In the genomic region with DNA sequence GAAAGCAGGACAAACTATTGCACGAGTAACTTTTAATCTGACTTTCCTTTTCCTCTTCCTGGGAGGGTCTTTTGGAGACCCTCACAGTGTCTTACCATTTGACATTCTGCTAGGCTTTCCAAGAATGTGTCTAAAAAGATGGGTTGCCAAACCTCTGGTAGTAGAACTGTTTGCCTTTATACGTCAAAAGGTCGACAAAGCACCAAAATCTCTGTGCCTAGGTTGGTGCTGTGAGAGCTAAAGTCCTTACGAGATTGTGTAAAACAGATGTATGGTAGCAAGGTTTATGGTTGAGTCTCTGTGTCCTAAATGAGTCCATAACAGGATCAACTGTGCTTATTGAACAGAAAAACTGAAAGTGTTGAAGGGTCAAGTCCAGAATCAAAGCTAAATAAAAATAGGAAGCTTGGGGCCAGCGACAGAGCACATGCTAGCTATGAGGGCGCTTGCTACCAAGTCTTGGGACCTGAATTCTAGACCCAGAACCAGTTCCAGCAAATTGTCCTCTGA, we compare ENCODE assay signal across 8 mouse cellular contexts. TPM values are rescaled to one million over a fixed set of nuclear protein-coding genes. Genes with fewer than 3 reads are reported as not detected.
DNase-seq lines count a peak whose midpoint lies in the region; ATAC-seq and TF ChIP-seq lines count a peak whose summit lies in the region.

No protein-coding gene starts in this region.

- peaks cover 21% of the 10 kb centered on the region for H3K4me1 ChIP-seq in heart, embryonic 12.5 days (replicated peaks)
- H3K4me1 ChIP-seq in bone marrow macrophage, adult 2 months (ENCODE audit: control insufficient read depth, insufficient read depth, low read length), result peaks cover 31% of the 10 kb centered on the region
- H3K4me1 ChIP-seq in hindbrain, embryonic 12.5 days, result peaks cover 13% of the 10 kb centered on the region
- H3K4me1 ChIP-seq in midbrain, embryonic 13.5 days (replicated peaks), result peaks cover 21% of the 10 kb centered on the region
- H3K4me1 ChIP-seq in kidney, adult 2 months (ENCODE audit: control insufficient read depth, insufficient read depth, low read length), result no peaks in the 10 kb centered on the region; the same call in 1 of the 2 replicates

- DNase-seq in heart, postnatal 10 days, result no peak
- DNase-seq in layer of hippocampus, adult 8-10 months (ENCODE audit: low spot score in 2 of 2), result no peak
- no peak for DNase-seq in left cerebral cortex, postnatal 14 days (ENCODE audit: low spot score in 2 of 2)
- DNase-seq in kidney, adult 2 months, result no peak

- H3K9me3 ChIP-seq in heart, embryonic 12.5 days (replicated peaks), result no peaks in the 10 kb centered on the region
- H3K9me3 ChIP-seq in hindbrain, embryonic 12.5 days (replicated peaks), result no peaks in the 10 kb centered on the region
- no peaks in the 10 kb centered on the region for H3K9me3 ChIP-seq in midbrain, embryonic 13.5 days

- peaks cover 6% of the 10 kb centered on the region; the same call in 1 of the 2 replicates for H3K36me3 ChIP-seq in heart, embryonic 12.5 days
- no peaks in the 10 kb centered on the region for H3K36me3 ChIP-seq in hindbrain, embryonic 12.5 days
- no peaks in the 10 kb centered on the region for H3K36me3 ChIP-seq in midbrain, embryonic 13.5 days
- H3K36me3 ChIP-seq in kidney, adult 2 months (ENCODE audit: control insufficient read depth, insufficient read depth, low read length), result no peaks in the 10 kb centered on the region

- TF ChIP-seq POLR2A in bone marrow macrophage, adult 2 months (IDR thresholded peaks at IDR 0.05; ENCODE audit: borderline replicate concordance, low read depth, low read length), result no peak
- no peak for TF ChIP-seq POLR2A in kidney, adult 2 months (IDR thresholded peaks at IDR 0.05; ENCODE audit: low read depth, low read length)

- peak overlapping the region; percentile 66 for H3K4me3 ChIP-seq in heart, embryonic 12.5 days
- peak overlapping the region; percentile 100 for H3K4me3 ChIP-seq in bone marrow macrophage, adult 2 months (ENCODE audit: insufficient read depth, low read length)
- H3K4me3 ChIP-seq in hindbrain, embryonic 12.5 days, result peak overlapping the region; percentile 82; the same call in 1 of the 2 replicates
- H3K4me3 ChIP-seq in midbrain, embryonic 13.5 days (replicated peaks), result peak overlapping the region; percentile 88
- H3K4me3 ChIP-seq in kidney, adult 2 months (ENCODE audit: insufficient read depth, low read depth, low read length), result no peak overlapping the region; the same call in 1 of the 2 replicates

- peak overlapping the region; percentile 88; the same call in 1 of the 2 replicates for H3K27ac ChIP-seq in heart, embryonic 12.5 days (ENCODE audit: poor library complexity, severe bottlenecking)
- H3K27ac ChIP-seq in bone marrow macrophage, adult 2 months (ENCODE audit: insufficient read depth, low read depth, low read length), result peak overlapping the region; percentile 89
- H3K27ac ChIP-seq in hindbrain, embryonic 12.5 days, result peak overlapping the region; percentile 87
- no peak overlapping the region; the same call in 1 of the 2 replicates for H3K27ac ChIP-seq in midbrain, embryonic 13.5 days
- no peak overlapping the region for H3K27ac ChIP-seq in kidney, adult 2 months (ENCODE audit: insufficient read depth, low read depth, low read length)

- no peak for TF ChIP-seq CTCF in bone marrow macrophage, adult 2 months (IDR thresholded peaks at IDR 0.05; ENCODE audit: low read depth, low read length)
- TF ChIP-seq CTCF in kidney, adult 2 months (conservative IDR thresholded peaks at IDR 0.05; ENCODE audit: insufficient read depth, insufficient read length, low read depth, low read length), result no peak

- intact Hi-C loops in heart, postnatal 10 days (cut with DNase I), result no loop called here
- intact Hi-C loops in left cerebral cortex, postnatal 14 days (cut with DNase I), result no loop called here

- H3K27me3 ChIP-seq in heart, embryonic 12.5 days (replicated peaks), result no peaks in the 10 kb centered on the region
- no peaks in the 10 kb centered on the region for H3K27me3 ChIP-seq in hindbrain, embryonic 12.5 days
- H3K27me3 ChIP-seq in midbrain, embryonic 13.5 days, result no peaks in the 10 kb centered on the region
- no peaks in the 10 kb centered on the region for H3K27me3 ChIP-seq in kidney, adult 2 months (replicated peaks; ENCODE audit: control insufficient read depth, insufficient read depth, low read length)

- WGBS in heart, embryonic 12.5 days, result 65% methylated on average over 6 of the region's 6 CpGs
- 72% methylated on average over 6 of the region's 6 CpGs for WGBS in hindbrain, embryonic 12.5 days
- WGBS in midbrain, embryonic 13.5 days, result 75% methylated on average over 6 of the region's 6 CpGs
- WGBS in kidney, adult 2 months, result 66% methylated on average over 6 of the region's 6 CpGs

- peak overlapping the region; percentile 87; the same call in 1 of the 2 replicates for H3K9ac ChIP-seq in heart, embryonic 12.5 days
- H3K9ac ChIP-seq in hindbrain, embryonic 12.5 days, result no peak overlapping the region; the same call in 1 of the 2 replicates
- peak overlapping the region; percentile 81; the same call in 1 of the 2 replicates for H3K9ac ChIP-seq in midbrain, embryonic 13.5 days (replicated peaks)

- H3K4me2 ChIP-seq in heart, embryonic 12.5 days, result peak overlapping the region; percentile 76
- peak overlapping the region; percentile 83 for H3K4me2 ChIP-seq in hindbrain, embryonic 12.5 days (replicated peaks)
- peak overlapping the region; percentile 95 for H3K4me2 ChIP-seq in midbrain, embryonic 13.5 days (replicated peaks)

- ATAC-seq in heart, embryonic 12.5 days (ENCODE audit: insufficient number of reproducible peaks, low FRiP score), result no peak
- no peak for ATAC-seq in hindbrain, embryonic 12.5 days (ENCODE audit: low FRiP score)
- no peak for ATAC-seq in midbrain, embryonic 13.5 days

RNA-seq across cellular contexts. Expression of a gene that starts 0.8 kb away (rescaled TPM):
- 62.3 and 65.6 TPM in 2 replicates for polyA plus RNA-seq in heart, embryonic 12.5 days (2016; fragmentation: Nextera tagmentation; extraction: Ambion mirVana)
- 10 to 100 TPM; 20.3 to 25.2 TPM for total RNA-seq in heart, postnatal 10 days (2021)
- polyA plus RNA-seq in bone marrow macrophage, adult 2 months (2012; ENCODE audit: insufficient read depth, insufficient read length, missing spikeins), result 34.5 and 34.8 TPM in 2 replicates
- 28.0 and 28.6 TPM in 2 replicates for polyA plus RNA-seq in hindbrain, embryonic 12.5 days (2016; fragmentation: Nextera tagmentation; extraction: Ambion mirVana)
- polyA plus RNA-seq in midbrain, embryonic 13.5 days (2015; fragmentation: Nextera tagmentation; extraction: Ambion mirVana), result 10.7 and 12.1 TPM in 2 replicates
- total RNA-seq in layer of hippocampus, adult 8-10 months (2022), result 10 to 100 TPM; 23.7 to 32.9 (median 29.4) TPM
- 1 to 10 TPM; 4.2 to 4.6 TPM for total RNA-seq in left cerebral cortex, postnatal 14 days (2021)
- polyA plus RNA-seq in kidney, adult 2 months (2012; rRNA removed), result 0.33 and 0.44 TPM in 2 replicates

RNA-seq across cellular contexts. Expression of a gene that starts 21.5 kb away (rescaled TPM):
- polyA plus RNA-seq in heart, embryonic 12.5 days (2016; fragmentation: Nextera tagmentation; extraction: Ambion mirVana), result 2.0 and 2.5 TPM in 2 replicates
- total RNA-seq in heart, postnatal 10 days (2021), result under 1 TPM; 0.35 to 0.43 TPM
- 0.13 TPM in 1 of 2 replicates, not detected in the other for polyA plus RNA-seq in bone marrow macrophage, adult 2 months (2012; ENCODE audit: insufficient read depth, insufficient read length, missing spikeins)
- 5.7 and 7.5 TPM in 2 replicates for polyA plus RNA-seq in hindbrain, embryonic 12.5 days (2016; fragmentation: Nextera tagmentation; extraction: Ambion mirVana)
- polyA plus RNA-seq in midbrain, embryonic 13.5 days (2015; fragmentation: Nextera tagmentation; extraction: Ambion mirVana), result 9.2 and 9.9 TPM in 2 replicates
- 10 to 100 TPM in 1 of 4 experiments, 1 to 10 TPM in 3; 6.0 to 10.9 (median 8.1) TPM for total RNA-seq in layer of hippocampus, adult 8-10 months (2022)
- total RNA-seq in left cerebral cortex, postnatal 14 days (2021), result 1 to 10 TPM; 7.4 to 8.1 TPM
- 1.0 and 1.1 TPM in 2 replicates for polyA plus RNA-seq in kidney, adult 2 months (2012; rRNA removed)

Comparison
In these comparisons a context has a peak if more than half of its experiments do, and no peak if none do; other contexts are left out.
1. H3K27ac ChIP-seq: peak in heart, embryonic 12.5 days (single experiment), bone marrow macrophage, adult 2 months (single experiment) and hindbrain, embryonic 12.5 days (single experiment); none in midbrain, embryonic 13.5 days (single experiment) and kidney, adult 2 months (single experiment).
2. Peak in every context shown above with its lines, with median percentiles within 50 percentile points of each other: H3K4me2 ChIP-seq.